Mouse (Mus musculus) heart, postnatal 0 days (tissue): ENCODE results near the gene Traf4. TPM values are rescaled to one million over a fixed set of nuclear protein-coding genes. Genes with fewer than 3 reads are reported as not detected.

Experiments
- ATAC-seq: fragments of 200-750 bp; cut with Nextera tagmentation; 2 replicates; pipeline ENCODE4 v1.8.0; 2017; ENCODE audit warnings: low read depth, moderate number of reproducible peaks, moderate library complexity; ENCODE audit not compliant: insufficient read depth
- DNase-seq: peaks from one replicate; pipeline ENCODE4 v3.0.0-alpha.2; 2016; ENCODE audit warnings: low spot score
- H3K27ac ChIP-seq: fragments of 300-500 bp; sonication (generic); 2 replicates; pipeline ENCODE4 v1.5.1; 2014; ENCODE audit warnings: low read depth, mild to moderate bottlenecking
- H3K27me3 ChIP-seq: fragments of 300-500 bp; sonication (generic); 2 replicates; pipeline ENCODE4 v1.6.1; 2014; ENCODE audit warnings: low read length, mixed read lengths; ENCODE audit not compliant: control insufficient read depth, insufficient read depth
- H3K36me3 ChIP-seq: fragments of 300-500 bp; sonication (generic); replicated peaks from 2 replicates; pipeline ENCODE4 v1.6.1; 2014; ENCODE audit warnings: low read length, mixed read lengths; ENCODE audit not compliant: control insufficient read depth, insufficient read depth
- H3K4me1 ChIP-seq: fragments of 300-500 bp; sonication (generic); 2 replicates; pipeline ENCODE4 v1.6.1; 2014; ENCODE audit warnings: antibody characterized with exemption; ENCODE audit not compliant: control insufficient read depth, insufficient read depth
- H3K4me2 ChIP-seq: fragments of 300-500 bp; sonication (generic); 2 replicates; pipeline ENCODE4 v1.6.1; 2014; ENCODE audit warnings: low read depth, mild to moderate bottlenecking, low read length, moderate library complexity
- H3K4me3 ChIP-seq: fragments of 300-500 bp; sonication (generic); 2 replicates; pipeline ENCODE4 v1.5.1; 2014; ENCODE audit warnings: low read depth, low read length
- H3K9ac ChIP-seq: fragments of 300-500 bp; sonication (generic); replicated peaks from 2 replicates; pipeline ENCODE4 v1.6.1; 2014; ENCODE audit warnings: low read depth, low read length, mixed read lengths
- H3K9me3 ChIP-seq: fragments of 300-500 bp; sonication (generic); replicated peaks from 2 replicates; pipeline ENCODE4 v1.6.1; 2016; ENCODE audit warnings: low read length; ENCODE audit not compliant: control insufficient read depth
- CTCF ChIP-seq: IDR thresholded peaks from 2 replicates; pipeline ENCODE4 v1.5.1; 2016; ENCODE audit warnings: antibody characterized with exemption, control low read depth, low read depth
- EP300 ChIP-seq: IDR thresholded peaks from 2 replicates; pipeline ENCODE4 v1.6.1; 2016; ENCODE audit warnings: antibody characterized with exemption, low read depth
- WGBS: fragments of 180-500 bp; shearing (Covaris S2); extraction: QIAGEN DNeasy Blood & Tissue Kit; methylation state at CpG from one replicate; pipeline ENCODE4 v1.1.7; 2014; 5-methylcytosine and 5-hydroxymethylcytosine counted together
- polyA plus RNA-seq: library from polyadenylated mRNA; unstranded; fragments of >200 nt; fragmentation: Nextera tagmentation; extraction: Ambion mirVana; gene quantifications from 2 replicates; pipeline ENCODE4 v1.2.1, GENCODE M21; 2015
- total RNA-seq: library from RNA; depleted of rRNA; stranded (reverse); fragments of >200 nt; gene quantifications from 2 replicates; pipeline ENCODE4 v1.2.3, GENCODE M21; 2014; ENCODE audit warnings: low replicate concordance

Traf4 gene
- total and polyA plus RNA-seq, 2 experiments from 2014 or later = 21.2 to 25.1 TPM

- no peak for ATAC-seq
- 64% methylated on average over 4 of the region's 4 CpGs for WGBS
- DNase-seq = no peak
- Histone ChIP-seq H3K4me3 (no peak overlapping the region), H3K4me1 (peaks cover 15% of the 10 kb centered on the region; the same call in 1 of the 2 replicates), H3K9me3 (no peaks in the 10 kb centered on the region), H3K9ac (no peak overlapping the region), H3K36me3 (no peaks in the 10 kb centered on the region), H3K27me3 (no peaks in the 10 kb centered on the region), H3K4me2 (no peak overlapping the region), H3K27ac (no peak overlapping the region)
- TF ChIP-seq EP300 (no peak), CTCF (no peak)
These were observed 38.6 kb downstream of the Traf4 start for GRCm38 (mm10) chr11:78126739-78127138.

GRCm38 (mm10) chr11:78125691-78126090 lies 39.7 kb downstream of the Traf4 start:
- Histone ChIP-seq H3K9ac (no peak overlapping the region), H3K9me3 (no peaks in the 10 kb centered on the region), H3K4me1 (peaks cover 19% of the 10 kb centered on the region; the same call in 1 of the 2 replicates), H3K36me3 (no peaks in the 10 kb centered on the region), H3K4me2 (no peak overlapping the region), H3K27ac (0 out of 2 replicates have a peak overlapping the region, but pooled peaks have one; percentile 43), H3K27me3 (no peaks in the 10 kb centered on the region), H3K4me3 (no peak overlapping the region)
- DNase-seq = no peak
- 64% methylated on average over 6 of the region's 6 CpGs for whole genome bisulfite sequencing
- ATAC-seq = no peak
- TF ChIP-seq EP300 (no peak), CTCF (no peak)

GRCm38 (mm10) chr11:78123782-78124181 lies 41.6 kb downstream of the Traf4 start:
- Histone ChIP-seq H3K27me3 (no peaks in the 10 kb centered on the region), H3K27ac (no peak overlapping the region), H3K9ac (no peak overlapping the region), H3K36me3 (no peaks in the 10 kb centered on the region), H3K4me1 (peaks cover 21% of the 10 kb centered on the region), H3K9me3 (no peaks in the 10 kb centered on the region), H3K4me2 (no peak overlapping the region), H3K4me3 (no peak overlapping the region)
- TF ChIP-seq CTCF = no peak
- no peak for TF ChIP-seq EP300
- ATAC-seq (no peak), DNase-seq (no peak)

- 62% methylated on average over 4 of the region's 4 CpGs for WGBS
- H3K9me3 ChIP-seq = no peaks in the 10 kb centered on the region
- H3K27ac ChIP-seq = 0 out of 2 replicates have a peak overlapping the region, but pooled peaks have one; percentile 46
- H3K9ac ChIP-seq = no peak overlapping the region
- TF ChIP-seq CTCF (no peak), EP300 (no peak)
- DNase-seq = peak; percentile 36
- no peaks in the 10 kb centered on the region for H3K27me3 ChIP-seq
- ATAC-seq = no peak
- H3K4me3 ChIP-seq = no peak overlapping the region
- H3K36me3 ChIP-seq = no peaks in the 10 kb centered on the region
- no peak overlapping the region for H3K4me2 ChIP-seq
- peaks cover 21% of the 10 kb centered on the region for H3K4me1 ChIP-seq
These were observed 42.6 kb downstream of the Traf4 start for GRCm38 (mm10) chr11:78122815-78123214.

GRCm38 (mm10) chr11:78121176-78121575 lies 44.2 kb downstream of the Traf4 start:
- Histone ChIP-seq H3K9me3 (no peaks in the 10 kb centered on the region), H3K4me2 (no peak overlapping the region), H3K36me3 (no peaks in the 10 kb centered on the region), H3K9ac (no peak overlapping the region), H3K4me1 (peaks cover 25% of the 10 kb centered on the region), H3K27ac (no peak overlapping the region), H3K4me3 (no peak overlapping the region), H3K27me3 (no peaks in the 10 kb centered on the region)
- ATAC-seq (no peak), DNase-seq (no peak)
- TF ChIP-seq CTCF = no peak
- no peak for TF ChIP-seq EP300
- WGBS = 54% methylated on average over 5 of the region's 5 CpGs

DNA sequence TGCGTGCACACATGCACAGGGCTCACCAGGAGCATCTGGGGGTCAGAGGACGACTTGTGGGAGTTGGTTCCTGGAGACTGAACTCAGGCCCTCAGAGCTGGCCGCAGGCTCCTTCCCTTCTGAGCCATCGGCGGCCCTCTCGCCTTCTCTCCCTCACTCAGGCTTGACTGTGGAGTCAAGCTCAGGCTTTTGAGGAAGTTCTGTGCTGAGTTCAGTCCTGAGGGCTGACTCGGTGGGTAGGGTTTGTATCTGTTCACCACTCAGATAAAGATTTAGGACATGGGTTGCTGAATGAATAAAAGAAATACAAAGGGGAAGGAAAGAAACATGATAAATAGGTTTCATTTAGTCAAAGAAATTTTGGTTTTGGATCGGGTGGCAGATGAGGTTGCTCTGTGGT lies 45.5 kb downstream of the Traf4 start:
- 47% methylated on average over 8 of the region's 8 CpGs for WGBS
- peak overlapping the region; percentile 30; the same call in 1 of the 2 replicates for H3K27ac ChIP-seq
- ATAC-seq = no peak

More for the DNA sequence above, 45.5 kb downstream of the Traf4 start:
- DNase-seq = no peak
- Histone ChIP-seq H3K9ac (no peak overlapping the region), H3K27me3 (no peaks in the 10 kb centered on the region), H3K4me3 (no peak overlapping the region), H3K36me3 (no peaks in the 10 kb centered on the region), H3K4me1 (peaks cover 26% of the 10 kb centered on the region), H3K9me3 (no peaks in the 10 kb centered on the region), H3K4me2 (no peak overlapping the region)
- no peak for TF ChIP-seq EP300
- no peak for TF ChIP-seq CTCF
